Comparison of ENCODE assay signal across 16 mouse cellular contexts in the genomic region with DNA sequence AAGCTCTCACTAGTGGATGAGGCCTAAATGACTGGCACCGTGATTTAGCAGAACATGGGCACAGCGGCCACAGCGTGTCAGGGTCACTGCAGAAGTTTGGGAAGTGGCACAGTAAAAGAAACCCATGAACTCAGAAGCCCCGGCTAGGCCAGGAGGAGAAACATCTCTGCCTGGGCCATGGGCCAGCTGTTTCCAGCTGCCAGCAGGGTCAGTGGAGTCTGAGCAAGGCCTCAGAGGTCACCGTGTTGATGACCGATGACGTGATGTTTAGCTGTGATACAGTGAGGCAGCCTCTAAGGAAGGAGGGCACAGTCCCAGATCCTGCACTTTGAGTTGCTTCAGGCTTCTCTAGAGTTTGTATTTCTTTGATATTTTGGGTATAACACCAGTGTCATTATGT.
A peak's percentile ranks its signal among the peaks of the same experiment; 100 is the strongest.
DNase-seq lines count a peak whose midpoint lies in the region; ATAC-seq and TF ChIP-seq lines count a peak whose summit lies in the region.
"Had no signal": no experiment of that assay in that cellular context is flagged by ENCODE, and none has a peak within 500 bp of the region (broad histone marks: within the 10 kb centered on the region; RNA-seq: fewer than 3 reads in every experiment).

No protein-coding gene starts in this region.

- H3K9ac ChIP-seq in forebrain, embryonic 14.5 days (ENCODE audit: low read length): no peak overlapping the region
- H3K9ac ChIP-seq: forebrain, embryonic 13.5 days; liver, embryonic 12.5 days had no signal

- ATAC-seq in forebrain, embryonic 14.5 days: no peak
- ATAC-seq: forebrain, embryonic 13.5 days; intestine, embryonic 16.5 days; liver, embryonic 12.5 days had no signal

- H3K4me2 ChIP-seq in forebrain, embryonic 14.5 days (ENCODE audit: low read length): no peak overlapping the region
- H3K4me2 ChIP-seq: forebrain, embryonic 13.5 days; liver, embryonic 12.5 days had no signal

- TF ChIP-seq CTCF in layer of hippocampus, adult 2 months (conservative IDR thresholded peaks at IDR 0.05): no peak

- no peaks in the 10 kb centered on the region for H3K9me3 ChIP-seq in forebrain, embryonic 14.5 days (replicated peaks; ENCODE audit: control insufficient read depth, low read length)
- H3K9me3 ChIP-seq: forebrain, embryonic 13.5 days; liver, embryonic 12.5 days had no signal

- H3K36me3 ChIP-seq in forebrain, embryonic 14.5 days (ENCODE audit: control insufficient read depth, insufficient read depth, low read length): no peaks in the 10 kb centered on the region
- H3K36me3 ChIP-seq: liver, embryonic 12.5 days had no signal

- DNase-seq in lung, adult 18-20 months: peak; percentile 33 to 44
- no peak for DNase-seq in lung, postnatal 25 days (ENCODE audit: low spot score)
- peak; percentile 81 for DNase-seq in adrenal gland, postnatal 10 days
- peak; percentile 21 for DNase-seq in heart, adult 8-10 months (ENCODE audit: low spot score)
- peak; percentile 44 to 61 for DNase-seq in kidney, postnatal 36 days
- DNase-seq in spleen, postnatal 36 days (ENCODE audit: low spot score in 2 of 2): no peak
- DNase-seq in layer of hippocampus, adult 2 months (ENCODE audit: low spot score in 2 of 2): no peak
- DNase-seq in forebrain, embryonic 14.5 days (ENCODE audit: low spot score): no peak
- DNase-seq: cerebellum, adult 9-10 months; spleen, adult 18-20 months had no signal

- no peak overlapping the region for H3K4me3 ChIP-seq in layer of hippocampus, adult 2 months
- no peak overlapping the region for H3K4me3 ChIP-seq in forebrain, embryonic 14.5 days (ENCODE audit: low read depth, low read length)
- H3K4me3 ChIP-seq: embryonic facial prominence, embryonic 10.5 days; forebrain, embryonic 13.5 days; left cerebral cortex, adult 2 months; liver, embryonic 12.5 days had no signal

- no peak overlapping the region for H3K27ac ChIP-seq in layer of hippocampus, adult 2 months
- no peak overlapping the region for H3K27ac ChIP-seq in forebrain, embryonic 14.5 days (ENCODE audit: low read depth, low read length)
- H3K27ac ChIP-seq: embryonic facial prominence, embryonic 10.5 days; forebrain, embryonic 13.5 days; left cerebral cortex, adult 2 months; liver, embryonic 12.5 days had no signal

- WGBS in forebrain, embryonic 14.5 days: 94% methylated on average over 7 of the region's 7 CpGs

- no peaks in the 10 kb centered on the region for H3K27me3 ChIP-seq in forebrain, embryonic 14.5 days (replicated peaks; ENCODE audit: control insufficient read depth, insufficient read depth, low read length)
- H3K27me3 ChIP-seq: CH12.LX; forebrain, embryonic 13.5 days; liver, embryonic 12.5 days had no signal

- no peaks in the 10 kb centered on the region for H3K4me1 ChIP-seq in forebrain, embryonic 14.5 days (ENCODE audit: control insufficient read depth, insufficient read depth, low read length)
- H3K4me1 ChIP-seq: forebrain, embryonic 13.5 days; liver, embryonic 12.5 days had no signal

Comparison
In these comparisons a context has a peak if more than half of its experiments do, and no peak if none do; other contexts are left out.
1. DNase-seq: peak in lung, adult 18-20 months (2 of 2), adrenal gland, postnatal 10 days (single experiment), heart, adult 8-10 months (single experiment) and kidney, postnatal 36 days (2 of 2); none in lung, postnatal 25 days (single experiment), spleen, postnatal 36 days (0 of 2), layer of hippocampus, adult 2 months (0 of 2) and forebrain, embryonic 14.5 days (single experiment).